Mouse (Mus musculus) urinary bladder, postnatal 10 days (tissue): ENCODE results near the gene Cog2.

ENCODE experiments used
- DNase-seq: peaks from one replicate; pipeline ENCODE4 v3.0.0; 2022; ENCODE audit warnings: low spot score

The Cog2 gene

GRCm38 (mm10) chr8:124516525-124516924, 4.0 kb upstream of the Cog2 start:
- no peak for DNase-seq

- no peak for DNase-seq
These were observed 3.4 kb upstream of the Cog2 start for GRCm38 (mm10) chr8:124517142-124517541.

GRCm38 (mm10) chr8:124521946-124522345, 1.4 kb downstream of the Cog2 start:
- DNase-seq, result no peak

- DNase-seq, result no peak
These were observed 5.7 kb downstream of the Cog2 start for GRCm38 (mm10) chr8:124526261-124526660.

- no peak for DNase-seq
These were observed 9.5 kb downstream of the Cog2 start for GRCm38 (mm10) chr8:124530076-124530475.

GRCm38 (mm10) chr8:124530556-124530955, 10.0 kb downstream of the Cog2 start:
- DNase-seq, result no peak

- no peak for DNase-seq
These were observed 10.4 kb downstream of the Cog2 start for GRCm38 (mm10) chr8:124530996-124531395.

- DNase-seq, result no peak
These were observed 12.1 kb downstream of the Cog2 start for GRCm38 (mm10) chr8:124532626-124533025.

GRCm38 (mm10) chr8:124535451-124535850, 14.9 kb downstream of the Cog2 start:
- no peak for DNase-seq

GRCm38 (mm10) chr8:124540906-124541305, 20.3 kb downstream of the Cog2 start:
- no peak for DNase-seq

- DNase-seq, result no peak
These were observed 21.4 kb downstream of the Cog2 start for GRCm38 (mm10) chr8:124542001-124542400.

- DNase-seq, result no peak
These were observed 22.7 kb downstream of the Cog2 start for GRCm38 (mm10) chr8:124543272-124543671.

- no peak for DNase-seq
These were observed 25.8 kb downstream of the Cog2 start for GRCm38 (mm10) chr8:124546371-124546770.

GRCm38 (mm10) chr8:124546815-124547214, 26.2 kb downstream of the Cog2 start:
- DNase-seq, result no peak

- no peak for DNase-seq
These were observed 26.7 kb downstream of the Cog2 start for GRCm38 (mm10) chr8:124547269-124547668.

- DNase-seq, result no peak
These were observed 27.6 kb downstream of the Cog2 start for GRCm38 (mm10) chr8:124548187-124548586.

GRCm38 (mm10) chr8:124551011-124551661, 30.6 kb downstream of the Cog2 start:
- no peak for DNase-seq

GRCm38 (mm10) chr8:124555113-124555750, 34.7 kb downstream of the Cog2 start:
- no peak for DNase-seq

- no peak for DNase-seq
These were observed 35.6 kb downstream of the Cog2 start for GRCm38 (mm10) chr8:124556164-124556563.

- DNase-seq, result no peak
These were observed 36.1 kb downstream of the Cog2 start for GRCm38 (mm10) chr8:124556658-124557057.

- DNase-seq, result no peak
These were observed 36.9 kb downstream of the Cog2 start for GRCm38 (mm10) chr8:124557476-124557875.

- no peak for DNase-seq
These were observed 46.6 kb downstream of the Cog2 start for GRCm38 (mm10) chr8:124567126-124567525.

GRCm38 (mm10) chr8:124567584-124567983, 47.0 kb downstream of the Cog2 start:
- no peak for DNase-seq

GRCm38 (mm10) chr8:124569100-124569499, 48.5 kb downstream of the Cog2 start:
- no peak for DNase-seq
